Mouse (Mus musculus): ENCODE data around the gene Chrnb1.

The Chrnb1 gene
- long read RNA-seq, experiment 1, result 0 reads
- long read RNA-seq, experiment 2, result 0 reads

DNA sequence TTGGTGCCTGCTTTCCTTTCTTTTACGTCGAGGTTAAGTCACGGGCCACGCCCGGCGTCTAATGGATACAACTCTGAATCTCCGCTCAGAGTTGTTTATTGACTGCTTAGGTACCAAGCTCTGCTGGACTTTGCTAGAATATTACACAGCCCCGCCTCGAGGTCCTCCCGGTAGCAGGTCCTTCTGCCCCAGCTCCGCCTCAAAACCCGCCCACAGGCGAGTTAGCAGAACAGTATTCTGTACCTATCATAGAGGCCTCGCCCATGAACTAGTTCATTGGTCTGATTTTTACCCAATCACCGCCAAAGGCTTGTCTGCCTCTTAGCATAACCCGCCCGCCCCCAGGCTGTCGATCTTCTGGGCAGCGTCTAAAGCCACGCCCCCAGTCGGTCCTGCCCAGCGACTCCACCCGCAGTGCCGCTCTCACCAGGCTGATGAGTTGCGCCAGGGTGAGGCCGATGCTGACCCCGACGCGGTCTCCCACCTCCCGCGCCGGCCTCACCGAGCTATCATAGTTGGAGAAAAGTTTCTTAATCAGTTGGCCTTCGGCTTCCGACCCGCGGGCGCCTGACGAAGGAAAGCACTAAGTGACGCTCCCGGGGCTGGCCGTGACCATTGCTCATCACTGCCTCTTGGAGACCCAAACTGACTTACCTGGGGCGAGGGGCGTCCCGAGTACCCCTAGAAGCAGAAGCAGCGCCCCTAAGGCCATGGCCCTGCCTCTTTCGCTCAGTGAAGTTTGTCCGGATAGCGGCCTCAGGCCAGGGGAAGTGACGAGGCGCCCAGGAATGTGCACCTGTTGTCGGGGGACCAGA, at the start of gene Chrnb1:
TSS of gene Chrnb1 (minus strand) at position 776 of the 815 bp plus-strand sequence.
- intact Hi-C loops (cut with DNase I), result no loop called here

DNA sequence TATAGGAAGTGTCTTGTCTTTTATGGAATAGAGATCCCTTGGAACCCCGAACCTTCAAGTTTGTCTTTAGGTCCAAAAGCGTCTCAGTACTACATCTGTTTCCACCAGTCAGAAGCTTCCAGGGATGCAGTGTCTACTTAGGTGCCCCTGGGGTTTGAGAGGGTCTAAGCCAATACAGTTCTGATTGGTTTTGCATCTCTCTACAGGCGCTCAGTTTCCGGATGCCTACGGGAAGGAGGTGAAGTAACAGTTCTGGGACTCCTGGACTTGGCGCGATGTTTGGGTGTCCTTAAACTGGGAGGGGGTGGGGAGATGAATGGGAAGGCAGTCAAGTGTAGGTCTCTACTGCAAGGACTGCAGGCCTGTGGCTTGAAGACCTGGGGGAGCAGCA, 43.0 kb upstream of the Chrnb1 start:
- intact Hi-C loops (cut with DNase I), result loop anchor here (5.0 kb wide), 1 partner anchor 36 kb away; the partner anchor contains the start of gene Fgf11

- intact Hi-C loops (cut with DNase I), result loop anchor here (5.0 kb wide), 1 partner anchor 36 kb away; the partner anchor contains the start of gene Fgf11
These were observed 42.4 kb upstream of the Chrnb1 start, which contains the start of gene Tmem256 for GRCm38 (mm10) chr11:69837952-69838713. Gene Tmem256, plus strand, starts transcription at chr11:69838514.

GRCm38 (mm10) chr11:69837604-69837951, 41.8 kb upstream of the Chrnb1 start, which contains the start of gene Nlgn2:
Gene Nlgn2, minus strand, starts transcription at chr11:69837784.
- intact Hi-C loops (cut with DNase I), result loop anchor here (5.0 kb wide), 1 partner anchor 35 kb away; the partner anchor contains the start of gene Fgf11

GRCm38 (mm10) chr11:69836703-69837576, 41.2 kb upstream of the Chrnb1 start:
- intact Hi-C loops (cut with DNase I), result loop anchor here (5.0 kb wide), 1 partner anchor 35 kb away; the partner anchor contains the start of gene Fgf11

- intact Hi-C loops (cut with DNase I), result loop anchor here (5.0 kb wide), 1 partner anchor 34 kb away; the partner anchor contains the start of gene Fgf11
These were observed 40.2 kb upstream of the Chrnb1 start for GRCm38 (mm10) chr11:69835966-69836335.

DNA sequence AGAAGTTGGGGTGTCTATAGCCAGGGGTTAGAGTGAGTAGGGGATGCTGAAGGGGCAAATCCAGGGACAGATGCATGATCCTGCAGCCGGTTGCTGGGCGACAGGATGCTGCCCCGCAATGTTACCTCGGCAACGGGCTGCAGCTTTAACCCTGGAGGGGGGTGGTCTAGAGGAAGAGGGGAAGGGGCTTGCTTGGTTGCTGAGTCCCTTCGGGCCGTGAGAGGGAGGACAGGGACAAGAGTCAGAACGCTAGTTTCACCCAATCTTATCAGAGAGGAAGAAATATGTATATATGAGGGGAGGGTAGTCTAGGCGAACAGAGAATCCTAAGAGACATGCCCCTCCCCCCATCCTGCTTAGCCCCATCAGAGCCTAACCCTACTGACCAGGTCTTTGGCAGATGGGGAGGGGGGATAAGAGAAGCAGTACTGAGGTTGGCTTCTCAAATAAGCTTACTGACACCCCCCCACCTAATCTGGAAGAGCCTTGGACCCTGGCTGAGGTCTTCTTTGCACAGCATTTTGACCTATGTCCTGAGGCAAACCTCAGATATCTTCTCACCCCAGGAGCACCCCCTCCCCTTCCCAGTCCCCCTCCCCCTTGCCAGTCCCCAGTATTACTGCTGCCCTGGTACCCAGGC, 39.7 kb upstream of the Chrnb1 start:
- intact Hi-C loops (cut with DNase I), result loop anchor here (5.0 kb wide), 1 partner anchor 33 kb away; the partner anchor contains the start of gene Fgf11

GRCm38 (mm10) chr11:69834001-69834549, 38.3 kb upstream of the Chrnb1 start:
- intact Hi-C loops (cut with DNase I), result no loop called here

DNA sequence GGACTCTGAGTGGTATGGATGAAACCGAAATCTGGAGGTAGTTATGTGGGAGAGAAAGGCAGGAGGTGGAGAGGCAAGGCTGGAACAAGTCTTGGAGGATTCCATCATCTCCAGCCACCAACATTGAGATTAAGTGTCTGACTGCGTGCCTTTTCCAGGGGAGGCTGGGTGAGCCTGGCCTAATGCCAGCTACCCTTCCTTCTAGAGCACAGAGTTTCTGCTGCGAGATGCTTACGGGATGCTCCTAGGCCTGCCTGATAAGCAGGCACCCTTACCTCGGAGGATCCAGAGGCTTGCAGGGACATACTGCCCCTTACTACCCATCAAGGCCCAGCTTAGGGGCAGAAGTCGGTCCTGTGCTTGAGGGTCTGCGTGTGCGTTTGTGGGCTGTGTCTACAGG, 37.8 kb upstream of the Chrnb1 start:
- intact Hi-C loops (cut with DNase I), result no loop called here

DNA sequence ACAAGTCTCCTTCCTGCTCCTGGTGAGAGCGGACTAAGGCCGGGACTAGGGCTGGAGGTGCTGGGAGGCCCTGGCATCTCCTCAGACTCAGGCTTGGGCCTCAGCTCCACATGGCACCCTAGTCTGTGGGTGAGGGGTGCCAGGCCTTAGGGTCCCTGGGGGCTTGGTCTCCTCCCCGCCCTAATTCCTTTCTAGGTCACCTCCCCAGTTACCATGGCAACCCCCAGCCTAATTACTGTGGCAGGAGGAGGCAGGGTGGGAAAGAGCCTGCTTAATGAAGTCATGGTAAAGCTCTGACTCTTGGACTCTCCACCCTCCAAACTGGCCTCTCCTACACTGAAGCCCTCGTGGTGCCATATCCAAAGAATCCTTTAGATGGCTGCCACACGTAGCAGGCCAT, 33.1 kb upstream of the Chrnb1 start:
- intact Hi-C loops (cut with DNase I), result no loop called here

GRCm38 (mm10) chr11:69823456-69823855, 27.7 kb upstream of the Chrnb1 start:
- intact Hi-C loops (cut with DNase I), result no loop called here

DNA sequence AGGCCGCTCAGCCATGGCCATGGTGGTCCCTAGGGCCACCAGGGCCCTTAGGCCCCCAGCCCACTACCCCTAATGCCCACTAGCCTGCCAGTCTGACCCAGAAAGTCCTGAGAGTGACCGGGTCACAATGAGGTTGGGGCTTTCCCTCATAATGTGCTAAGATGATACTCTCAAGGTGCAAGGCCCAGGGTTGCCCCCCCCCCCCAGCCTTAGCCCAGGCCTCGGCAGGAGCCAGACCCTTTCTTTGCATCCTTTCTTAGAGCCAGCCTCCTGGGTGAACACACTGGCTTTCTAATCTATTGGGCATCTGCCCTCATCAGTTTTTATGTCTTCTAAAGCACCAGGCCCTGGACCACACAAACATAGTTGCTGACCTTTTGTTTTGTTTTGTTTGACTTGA, 26.3 kb upstream of the Chrnb1 start, which contains the start of gene Spem1:
TSS of gene Spem1 (minus strand) at position 101 of the 400 bp plus-strand sequence.
- intact Hi-C loops (cut with DNase I), result no loop called here

DNA sequence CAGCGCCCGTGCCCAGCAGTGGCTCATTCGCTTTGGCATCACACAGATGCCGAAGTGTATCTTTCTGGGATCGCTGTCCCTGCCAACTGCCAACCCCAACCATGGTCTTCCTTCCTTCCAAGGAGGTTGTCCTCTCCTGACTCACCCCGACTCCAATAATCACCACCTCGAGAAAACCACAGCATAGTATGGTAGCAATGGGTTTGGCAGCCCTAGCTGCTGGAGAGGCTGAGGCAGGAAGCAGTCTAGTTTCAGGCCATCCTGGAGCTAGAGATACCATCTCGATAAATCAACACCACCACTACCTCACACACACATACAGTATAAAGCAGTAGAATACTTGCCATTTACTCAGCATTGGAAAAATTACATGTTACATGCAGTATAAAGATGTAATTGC, 23.1 kb upstream of the Chrnb1 start:
- intact Hi-C loops (cut with DNase I), result no loop called here

GRCm38 (mm10) chr11:69818365-69818764, 22.6 kb upstream of the Chrnb1 start, which contains the start of gene Spem2:
Gene Spem2, minus strand, starts transcription at chr11:69818465.
- intact Hi-C loops (cut with DNase I), result no loop called here

DNA sequence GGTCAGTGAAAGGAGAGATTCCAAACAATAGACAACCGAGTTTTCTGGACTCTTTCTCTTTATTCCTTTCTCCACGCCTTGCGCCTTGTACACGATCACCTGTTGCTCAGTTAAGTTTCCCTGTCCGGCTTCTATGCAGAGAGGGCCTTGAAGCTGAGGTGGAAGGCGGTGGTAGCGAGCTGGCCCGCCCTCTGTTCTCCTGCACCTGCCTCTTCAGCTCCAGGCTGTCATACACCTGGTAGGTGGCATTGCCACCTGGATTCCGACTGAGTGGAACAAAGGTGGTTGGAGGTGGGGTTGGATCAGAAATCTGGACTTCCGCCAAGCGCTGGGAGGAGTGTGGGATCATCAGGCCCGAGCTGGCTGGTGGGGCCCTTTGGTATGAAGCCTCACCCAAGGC, 20.8 kb upstream of the Chrnb1 start:
- intact Hi-C loops (cut with DNase I), result no loop called here

- intact Hi-C loops (cut with DNase I), result no loop called here
These were observed 19.4 kb upstream of the Chrnb1 start, which contains the start of gene Gm39566 for GRCm38 (mm10) chr11:69815155-69815554. Gene Gm39566, minus strand, starts transcription at chr11:69815298.

DNA sequence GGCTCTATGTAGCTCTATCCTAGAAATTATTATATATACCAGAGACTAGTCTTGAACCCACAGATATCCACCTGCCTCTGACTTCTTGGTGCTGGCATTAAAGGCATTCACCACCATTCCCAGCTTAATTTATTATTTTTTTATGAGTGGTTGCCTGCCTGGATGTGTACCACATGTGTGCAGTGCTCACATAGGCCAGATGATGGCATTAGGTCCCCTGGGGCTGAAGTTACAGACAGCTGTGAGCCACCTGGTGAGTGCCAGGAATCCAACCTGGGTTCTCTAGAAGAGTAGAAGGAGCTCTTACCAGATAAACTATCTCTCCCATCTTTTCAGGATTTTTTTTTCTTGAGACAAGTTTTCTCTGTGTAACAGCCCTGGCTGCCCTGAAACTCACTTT, 14.5 kb upstream of the Chrnb1 start:
- intact Hi-C loops (cut with DNase I), result no loop called here

- intact Hi-C loops (cut with DNase I), result loop anchor here (5.0 kb wide), 1 partner anchor 70 kb away; the partner anchor contains the start of gene Tmem95
These were observed 11.9 kb upstream of the Chrnb1 start for GRCm38 (mm10) chr11:69807641-69808040.

- intact Hi-C loops (cut with DNase I), result loop anchor here (5.0 kb wide), 1 partner anchor 71 kb away; the partner anchor contains the start of gene Tmem95
These were observed 10.6 kb upstream of the Chrnb1 start for GRCm38 (mm10) chr11:69806378-69806777.

All from adrenal gland (tissue).